Mouse (Mus musculus) embryonic facial prominence, embryonic 14.5 days (tissue): ENCODE data around the gene Hapln1. TPM values are rescaled to one million over a fixed set of nuclear protein-coding genes. Genes with fewer than 3 reads are reported as not detected.

Source experiments
- ATAC-seq: fragments of 200-750 bp; cut with Nextera tagmentation; 2 replicates; pipeline ENCODE4 v1.8.0; 2017; ENCODE audit warnings: low read depth, moderate number of reproducible peaks, moderate TSS enrichment
- DNase-seq: peaks from one replicate; pipeline ENCODE4 v3.0.0-alpha.2; 2015; ENCODE audit warnings: low spot score
- H3K27ac ChIP-seq: fragments of 300-500 bp; sonication (generic); replicated peaks from 2 replicates; pipeline ENCODE4 v1.5.1; 2014; ENCODE audit warnings: low read depth, mild to moderate bottlenecking, low read length, moderate library complexity
- H3K27me3 ChIP-seq: fragments of 300-500 bp; sonication (generic); replicated peaks from 2 replicates; pipeline ENCODE4 v1.6.1; 2014; ENCODE audit warnings: low read length; ENCODE audit not compliant: control insufficient read depth, insufficient read depth
- H3K36me3 ChIP-seq: fragments of 300-500 bp; sonication (generic); 2 replicates; pipeline ENCODE4 v1.6.1; 2014; ENCODE audit warnings: low read length, mixed read lengths; ENCODE audit not compliant: control insufficient read depth, insufficient read depth
- H3K4me1 ChIP-seq: fragments of 300-500 bp; sonication (generic); 2 replicates; pipeline ENCODE4 v1.6.1; 2014; ENCODE audit warnings: antibody characterized with exemption, low read length; ENCODE audit not compliant: control insufficient read depth, insufficient read depth
- H3K4me2 ChIP-seq: fragments of 300-500 bp; sonication (generic); 2 replicates; pipeline ENCODE4 v1.6.1; 2014; ENCODE audit warnings: low read depth, mild to moderate bottlenecking, low read length, moderate library complexity, mixed read lengths
- H3K4me3 ChIP-seq: fragments of 300-500 bp; sonication (generic); 2 replicates; pipeline ENCODE4 v1.5.1; 2014; ENCODE audit warnings: low read depth, mild to moderate bottlenecking, low read length
- H3K9ac ChIP-seq: fragments of 300-500 bp; sonication (generic); 2 replicates; pipeline ENCODE4 v1.6.1; 2014; ENCODE audit warnings: low read depth, mild to moderate bottlenecking, low read length, moderate library complexity, mixed read lengths
- H3K9me3 ChIP-seq: fragments of 300-500 bp; sonication (generic); 2 replicates; pipeline ENCODE4 v1.6.1; 2016; ENCODE audit warnings: low read length; ENCODE audit not compliant: control insufficient read depth
- WGBS: fragments of 180-500 bp; shearing (Covaris S2); extraction: QIAGEN DNeasy Blood & Tissue Kit; methylation state at CpG from one replicate; pipeline ENCODE4 v1.1.7; 2014; 5-methylcytosine and 5-hydroxymethylcytosine counted together
- polyA plus RNA-seq: library from polyadenylated mRNA; unstranded; fragments of >200 nt; fragmentation: Nextera tagmentation; extraction: Ambion mirVana; gene quantifications from 2 replicates; pipeline ENCODE4 v1.2.1, GENCODE M21; 2014

The Hapln1 gene
- polyA plus RNA-seq, 1 experiment from 2014 or later: 25.2 TPM

GRCm38 (mm10) chr13:89583747-89584738 is 44.4 kb downstream of the Hapln1 start:
- H3K9me3 ChIP-seq: no peaks in the 10 kb centered on the region
- H3K9ac ChIP-seq: no peak overlapping the region
- H3K4me1 ChIP-seq: no peaks in the 10 kb centered on the region
- H3K36me3 ChIP-seq: no peaks in the 10 kb centered on the region
- H3K4me2 ChIP-seq: peak overlapping the region; percentile 26
- DNase-seq (no peak), ATAC-seq (no peak)
- H3K27ac ChIP-seq: no peak overlapping the region
- no peak overlapping the region for H3K4me3 ChIP-seq
- 52% methylated on average over 10 of the region's 10 CpGs for WGBS
- no peaks in the 10 kb centered on the region for H3K27me3 ChIP-seq

GRCm38 (mm10) chr13:89585144-89585543 is 45.5 kb downstream of the Hapln1 start:
- Histone ChIP-seq H3K9ac (0 out of 2 replicates have a peak overlapping the region, but pooled peaks have one; percentile 8), H3K27me3 (no peaks in the 10 kb centered on the region), H3K36me3 (no peaks in the 10 kb centered on the region), H3K4me3 (no peak overlapping the region), H3K4me1 (no peaks in the 10 kb centered on the region), H3K4me2 (no peak overlapping the region), H3K9me3 (no peaks in the 10 kb centered on the region), H3K27ac (no peak overlapping the region)
- WGBS: 63% methylated on average over 1 of the region's 1 CpGs
- no peak for ATAC-seq
- no peak for DNase-seq

DNA sequence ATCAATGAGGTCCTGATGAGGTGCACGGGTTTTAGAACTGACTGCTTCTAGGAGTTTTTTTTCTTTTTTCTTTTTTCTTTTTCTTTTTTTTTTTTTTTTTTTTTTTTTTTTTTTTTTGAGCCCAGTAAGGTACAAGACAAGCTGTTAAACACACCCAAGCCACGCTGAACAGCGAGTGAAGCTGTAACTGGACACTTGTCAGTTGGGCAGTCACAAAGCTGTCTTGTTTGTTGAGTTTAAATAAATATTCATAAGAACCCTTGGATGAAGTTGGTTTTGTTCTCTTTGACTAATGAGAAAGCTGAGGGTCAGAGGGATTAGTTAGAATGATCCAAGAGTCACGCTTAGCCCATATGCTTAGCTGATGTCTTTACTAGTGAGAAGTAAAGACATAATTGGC is 55.5 kb downstream of the Hapln1 start:
- H3K36me3 ChIP-seq: no peaks in the 10 kb centered on the region
- DNase-seq: no peak
- no peak overlapping the region for H3K4me2 ChIP-seq
- no peak overlapping the region for H3K27ac ChIP-seq
- H3K9me3 ChIP-seq: peaks cover 12% of the 10 kb centered on the region; the same call in 1 of the 2 replicates
- no peak for ATAC-seq
- WGBS: 69% methylated on average over 4 of the region's 4 CpGs
- no peak overlapping the region for H3K9ac ChIP-seq
- H3K27me3 ChIP-seq: no peaks in the 10 kb centered on the region
- H3K4me1 ChIP-seq: no peaks in the 10 kb centered on the region
- H3K4me3 ChIP-seq: no peak overlapping the region

GRCm38 (mm10) chr13:89597354-89597753 is 57.8 kb downstream of the Hapln1 start:
- peaks cover 12% of the 10 kb centered on the region; the same call in 1 of the 2 replicates for H3K9me3 ChIP-seq
- H3K4me1 ChIP-seq: no peaks in the 10 kb centered on the region
- no peak overlapping the region for H3K27ac ChIP-seq
- ATAC-seq: no peak
- no peak for DNase-seq
- H3K36me3 ChIP-seq: no peaks in the 10 kb centered on the region
- H3K4me3 ChIP-seq: no peak overlapping the region
- H3K4me2 ChIP-seq: no peak overlapping the region
- H3K27me3 ChIP-seq: no peaks in the 10 kb centered on the region
- H3K9ac ChIP-seq: no peak overlapping the region

DNA sequence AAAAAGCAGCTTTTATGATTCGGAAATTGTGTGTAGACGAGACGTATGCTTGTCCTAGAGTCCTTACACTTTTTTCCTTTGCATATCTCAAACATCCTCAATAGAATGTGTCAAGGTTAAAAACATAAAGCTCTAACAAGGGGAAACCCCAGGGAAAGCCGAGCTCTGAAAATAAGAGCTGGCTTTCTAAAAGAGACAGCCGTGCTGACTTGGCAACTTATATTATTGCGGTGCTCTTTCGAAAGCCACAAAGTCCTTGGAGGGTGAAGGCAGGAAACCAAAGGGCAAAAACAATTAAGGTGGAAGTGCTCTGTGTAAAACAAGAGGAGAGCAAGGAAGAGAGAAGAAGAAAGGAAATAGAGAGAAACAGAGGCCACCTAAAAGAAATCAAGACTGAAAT is 60.9 kb downstream of the Hapln1 start:
- H3K27ac ChIP-seq: no peak overlapping the region
- DNase-seq (peak; percentile 52), ATAC-seq (no peak)
- no peak overlapping the region for H3K9ac ChIP-seq
- no peak overlapping the region for H3K4me3 ChIP-seq
- H3K36me3 ChIP-seq: no peaks in the 10 kb centered on the region
- H3K27me3 ChIP-seq: no peaks in the 10 kb centered on the region
- H3K9me3 ChIP-seq: no peaks in the 10 kb centered on the region
- H3K4me1 ChIP-seq: no peaks in the 10 kb centered on the region
- 52% methylated on average over 7 of the region's 7 CpGs for WGBS
- H3K4me2 ChIP-seq: no peak overlapping the region

- Histone ChIP-seq H3K27ac (no peak overlapping the region), H3K27me3 (no peaks in the 10 kb centered on the region), H3K4me3 (no peak overlapping the region), H3K4me2 (no peak overlapping the region), H3K9ac (no peak overlapping the region), H3K36me3 (no peaks in the 10 kb centered on the region), H3K9me3 (no peaks in the 10 kb centered on the region), H3K4me1 (no peaks in the 10 kb centered on the region)
- no peak for ATAC-seq
- WGBS: 81% methylated on average over 3 of the region's 3 CpGs
- DNase-seq: no peak
These were observed 63.7 kb downstream of the Hapln1 start for GRCm38 (mm10) chr13:89603336-89603735.

DNA sequence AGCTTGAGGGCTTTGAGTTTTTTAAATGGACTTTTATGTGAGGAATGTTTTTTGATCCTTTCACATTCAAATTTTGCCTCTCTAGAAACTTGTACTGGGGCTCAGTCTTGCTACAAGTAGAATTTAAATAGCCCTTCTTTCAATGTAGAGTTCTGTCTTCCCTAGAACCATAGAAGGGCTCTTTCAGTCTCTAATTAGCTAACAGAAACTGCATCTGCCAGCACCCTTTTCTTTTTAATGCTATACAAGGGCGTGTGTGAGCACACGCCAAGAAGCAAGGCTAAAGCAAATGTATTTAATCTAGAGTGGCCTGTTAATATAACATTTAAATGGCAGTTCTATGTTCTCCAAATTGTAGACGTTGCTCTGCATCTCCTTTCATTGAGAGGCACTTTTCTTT is 67.8 kb downstream of the Hapln1 start:
- 76% methylated on average over 3 of the region's 3 CpGs for WGBS
- no peak overlapping the region for H3K27ac ChIP-seq
- H3K9ac ChIP-seq: no peak overlapping the region
- no peaks in the 10 kb centered on the region for H3K4me1 ChIP-seq
- H3K4me2 ChIP-seq: no peak overlapping the region
- H3K36me3 ChIP-seq: no peaks in the 10 kb centered on the region
- H3K27me3 ChIP-seq: no peaks in the 10 kb centered on the region
- H3K9me3 ChIP-seq: no peaks in the 10 kb centered on the region
- H3K4me3 ChIP-seq: no peak overlapping the region
- DNase-seq (no peak), ATAC-seq (no peak)

DNA sequence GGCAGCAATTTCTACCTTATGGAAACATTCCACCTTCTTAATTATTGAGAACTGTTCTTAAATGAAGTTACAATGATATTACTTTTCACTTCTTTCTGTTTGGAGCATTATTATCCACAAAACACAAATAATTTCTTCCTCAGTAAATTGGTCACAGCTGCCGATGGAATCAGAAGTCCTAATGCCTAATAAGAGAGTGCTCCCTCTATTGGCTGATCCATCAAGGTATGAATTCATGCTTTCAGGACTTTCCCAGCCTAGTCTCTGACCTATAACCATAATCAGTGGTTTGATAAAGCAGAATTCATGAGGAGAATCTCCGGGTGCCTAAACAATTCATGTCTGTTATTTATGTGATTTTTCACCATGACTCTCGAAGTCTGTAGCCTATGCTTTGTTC is 79.5 kb downstream of the Hapln1 start:
- no peak overlapping the region for H3K4me2 ChIP-seq
- no peak overlapping the region for H3K4me3 ChIP-seq
- H3K27ac ChIP-seq: no peak overlapping the region
- ATAC-seq (no peak), DNase-seq (no peak)
- H3K9ac ChIP-seq: no peak overlapping the region
- 77% methylated on average over 3 of the region's 3 CpGs for WGBS
- H3K4me1 ChIP-seq: no peaks in the 10 kb centered on the region
- no peaks in the 10 kb centered on the region for H3K9me3 ChIP-seq
- no peaks in the 10 kb centered on the region for H3K36me3 ChIP-seq
- no peaks in the 10 kb centered on the region for H3K27me3 ChIP-seq
